Mouse (Mus musculus): ENCODE measurements around the gene Krt34.

DNA sequence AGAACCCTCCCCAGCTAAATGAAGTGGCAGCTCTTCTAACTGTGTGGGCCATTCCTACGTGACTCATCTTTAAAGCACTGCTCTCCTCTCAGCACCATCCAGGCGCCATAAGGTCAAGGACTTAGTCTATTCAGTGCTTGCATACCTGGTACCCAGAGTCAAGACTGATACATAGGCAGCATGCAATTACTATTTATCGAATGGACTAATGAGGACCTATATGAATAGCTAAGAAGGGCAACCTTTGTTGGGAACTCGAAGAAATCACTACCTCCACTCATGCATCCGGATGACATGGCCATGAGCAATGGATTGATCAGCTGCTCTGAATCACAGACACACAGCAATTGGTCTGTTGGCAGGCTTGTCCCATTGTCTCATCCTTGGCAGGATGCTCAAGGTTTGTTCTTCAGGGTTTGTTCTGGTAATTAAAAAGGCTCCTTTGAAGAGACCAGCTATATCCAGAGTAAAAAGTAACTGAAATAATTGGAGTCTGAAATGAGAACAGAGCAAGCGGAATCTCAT lies 51.4 kb downstream of the Krt34 start:
- TF ChIP-seq CTCF (IDR thresholded peaks at IDR 0.05; ENCODE audit: borderline replicate concordance, insufficient read depth, low read length) (no peak), POLR2A (IDR thresholded peaks at IDR 0.05; ENCODE audit: low read depth, low read length) (no peak)
